Mouse (Mus musculus): Measurements from ENCODE around the gene Acpp. TPM values are rescaled to one million over a fixed set of nuclear protein-coding genes. Genes with fewer than 3 reads are reported as not detected.

The Acpp gene
- polyA plus RNA-seq, 1 experiment, result 3.1 TPM

GRCm38 (mm10) chr9:104252637-104253036, 84.9 kb downstream of the Acpp start:
- Histone ChIP-seq H3K36me3 (ENCODE audit: control insufficient read depth, insufficient read depth, low read length, poor library complexity, severe bottlenecking) (no peaks in the 10 kb centered on the region), H3K27ac (ENCODE audit: insufficient read depth, low read length) (no peak overlapping the region), H3K27me3 (ENCODE audit: control insufficient read depth, insufficient read depth, low read length, poor library complexity, severe bottlenecking) (no peaks in the 10 kb centered on the region), H3K9me3 (replicated peaks; ENCODE audit: control insufficient read depth, insufficient read depth, low read length, poor library complexity, severe bottlenecking) (no peaks in the 10 kb centered on the region), H3K4me1 (ENCODE audit: control insufficient read depth, insufficient read depth, low read length) (peaks cover 3% of the 10 kb centered on the region), H3K4me3 (ENCODE audit: low read depth, low read length) (no peak overlapping the region), H3K9ac (ENCODE audit: low read depth, poor library complexity, severe bottlenecking) (no peak overlapping the region)
- TF ChIP-seq POLR2A (IDR thresholded peaks at IDR 0.05; ENCODE audit: insufficient read depth, low read length) (no peak), CTCF (IDR thresholded peaks at IDR 0.05; ENCODE audit: low read depth, low read length) (no peak), EP300 (IDR thresholded peaks at IDR 0.05; ENCODE audit: insufficient read depth, low read depth, low read length) (no peak)

- H3K4me1 ChIP-seq (ENCODE audit: control insufficient read depth, insufficient read depth, low read length), result peaks cover 3% of the 10 kb centered on the region
- H3K27ac ChIP-seq (ENCODE audit: insufficient read depth, low read length), result no peak overlapping the region
- H3K27me3 ChIP-seq (ENCODE audit: control insufficient read depth, insufficient read depth, low read length, poor library complexity, severe bottlenecking), result no peaks in the 10 kb centered on the region
- H3K36me3 ChIP-seq (ENCODE audit: control insufficient read depth, insufficient read depth, low read length, poor library complexity, severe bottlenecking), result no peaks in the 10 kb centered on the region
- no peak overlapping the region for H3K9ac ChIP-seq (ENCODE audit: low read depth, poor library complexity, severe bottlenecking)
- no peak overlapping the region for H3K4me3 ChIP-seq (ENCODE audit: low read depth, low read length)
- TF ChIP-seq CTCF (IDR thresholded peaks at IDR 0.05; ENCODE audit: low read depth, low read length), result no peak
- no peak for TF ChIP-seq POLR2A (IDR thresholded peaks at IDR 0.05; ENCODE audit: insufficient read depth, low read length)
- TF ChIP-seq EP300 (IDR thresholded peaks at IDR 0.05; ENCODE audit: insufficient read depth, low read depth, low read length), result no peak
- no peaks in the 10 kb centered on the region for H3K9me3 ChIP-seq (replicated peaks; ENCODE audit: control insufficient read depth, insufficient read depth, low read length, poor library complexity, severe bottlenecking)
Measured at GRCm38 (mm10) chr9:104251687-104252086, 85.9 kb downstream of the Acpp start.

DNA sequence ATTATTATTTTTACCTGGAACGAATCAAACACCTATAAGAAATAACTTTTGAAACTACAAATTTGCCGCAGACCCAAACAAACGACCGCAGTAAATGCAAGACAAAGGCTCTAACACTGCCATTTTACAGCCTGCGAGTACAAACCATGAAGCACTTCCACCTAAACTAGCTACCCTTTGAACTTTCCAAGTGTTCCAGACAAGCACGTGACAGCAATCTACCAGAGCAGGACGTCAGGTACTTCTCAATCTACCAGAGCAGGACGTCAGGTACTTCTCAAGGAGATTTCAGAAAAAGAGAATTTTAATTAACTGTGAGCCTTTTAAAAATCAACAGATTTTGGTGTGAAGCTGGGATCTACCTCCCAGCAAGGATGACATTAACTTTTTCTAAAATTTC, 86.4 kb downstream of the Acpp start:
- no peaks in the 10 kb centered on the region for H3K36me3 ChIP-seq (ENCODE audit: control insufficient read depth, insufficient read depth, low read length, poor library complexity, severe bottlenecking)
- H3K4me3 ChIP-seq (ENCODE audit: low read depth, low read length), result no peak overlapping the region
- no peak overlapping the region for H3K27ac ChIP-seq (ENCODE audit: insufficient read depth, low read length)
- H3K27me3 ChIP-seq (ENCODE audit: control insufficient read depth, insufficient read depth, low read length, poor library complexity, severe bottlenecking), result no peaks in the 10 kb centered on the region
- TF ChIP-seq EP300 (IDR thresholded peaks at IDR 0.05; ENCODE audit: insufficient read depth, low read depth, low read length) (no peak), POLR2A (IDR thresholded peaks at IDR 0.05; ENCODE audit: insufficient read depth, low read length) (no peak), CTCF (IDR thresholded peaks at IDR 0.05; ENCODE audit: low read depth, low read length) (no peak)
- H3K9me3 ChIP-seq (replicated peaks; ENCODE audit: control insufficient read depth, insufficient read depth, low read length, poor library complexity, severe bottlenecking), result no peaks in the 10 kb centered on the region
- peaks cover 3% of the 10 kb centered on the region for H3K4me1 ChIP-seq (ENCODE audit: control insufficient read depth, insufficient read depth, low read length)
- H3K9ac ChIP-seq (ENCODE audit: low read depth, poor library complexity, severe bottlenecking), result no peak overlapping the region; the same call in 1 of the 2 replicates

- no peaks in the 10 kb centered on the region for H3K27me3 ChIP-seq (ENCODE audit: control insufficient read depth, insufficient read depth, low read length, poor library complexity, severe bottlenecking)
- peaks cover 9% of the 10 kb centered on the region; the same call in 1 of the 2 replicates for H3K36me3 ChIP-seq (ENCODE audit: control insufficient read depth, insufficient read depth, low read length, poor library complexity, severe bottlenecking)
- TF ChIP-seq EP300 (IDR thresholded peaks at IDR 0.05; ENCODE audit: insufficient read depth, low read depth, low read length), result no peak
- TF ChIP-seq CTCF (IDR thresholded peaks at IDR 0.05; ENCODE audit: low read depth, low read length), result no peak
- H3K4me1 ChIP-seq (ENCODE audit: control insufficient read depth, insufficient read depth, low read length), result peaks cover 3% of the 10 kb centered on the region
- no peaks in the 10 kb centered on the region for H3K9me3 ChIP-seq (replicated peaks; ENCODE audit: control insufficient read depth, insufficient read depth, low read length, poor library complexity, severe bottlenecking)
- no peak overlapping the region for H3K4me3 ChIP-seq (ENCODE audit: low read depth, low read length)
- H3K9ac ChIP-seq (ENCODE audit: low read depth, poor library complexity, severe bottlenecking), result no peak overlapping the region
- H3K27ac ChIP-seq (ENCODE audit: insufficient read depth, low read length), result no peak overlapping the region
Measured at GRCm38 (mm10) chr9:104247307-104247987, 90.1 kb downstream of the Acpp start.

DNA sequence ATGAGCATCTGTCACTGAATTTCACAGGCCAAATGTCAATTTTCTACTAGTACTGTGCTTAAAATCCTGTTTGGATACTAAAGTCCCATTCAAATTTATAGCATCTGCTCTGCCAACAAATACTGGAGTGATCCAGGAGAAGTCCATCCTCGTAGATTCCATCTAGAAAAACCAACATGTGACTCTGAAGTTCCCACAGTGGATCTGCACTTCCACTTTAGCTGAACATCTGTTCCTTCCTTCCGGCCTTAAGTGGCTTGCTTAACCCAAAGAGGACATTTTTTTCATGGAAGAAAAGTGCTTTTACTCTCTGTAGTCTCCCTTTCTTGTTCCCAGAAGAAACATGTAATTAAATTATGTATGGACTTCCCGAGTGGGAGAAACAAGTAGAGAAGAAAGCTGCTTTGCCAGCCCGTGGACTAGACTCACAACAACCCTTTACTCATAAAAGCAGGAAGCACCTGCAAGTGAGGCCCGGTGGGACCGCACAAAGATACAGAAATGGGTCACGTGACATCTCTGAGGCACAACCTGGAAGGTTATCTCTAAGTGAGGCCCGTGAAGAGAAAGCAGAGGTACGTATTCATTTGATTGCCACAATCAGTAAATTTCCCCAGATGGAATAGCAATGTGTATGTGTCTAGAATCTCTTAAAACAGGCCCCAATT, 93.6 kb downstream of the Acpp start:
- no peaks in the 10 kb centered on the region for H3K4me1 ChIP-seq (ENCODE audit: control insufficient read depth, insufficient read depth, low read length)
- H3K9me3 ChIP-seq (replicated peaks; ENCODE audit: control insufficient read depth, insufficient read depth, low read length, poor library complexity, severe bottlenecking), result no peaks in the 10 kb centered on the region
- TF ChIP-seq CTCF (IDR thresholded peaks at IDR 0.05; ENCODE audit: low read depth, low read length), result no peak
- no peak for TF ChIP-seq POLR2A (IDR thresholded peaks at IDR 0.05; ENCODE audit: insufficient read depth, low read length)
- TF ChIP-seq EP300 (IDR thresholded peaks at IDR 0.05; ENCODE audit: insufficient read depth, low read depth, low read length), result no peak
- peaks cover 9% of the 10 kb centered on the region; the same call in 1 of the 2 replicates for H3K36me3 ChIP-seq (ENCODE audit: control insufficient read depth, insufficient read depth, low read length, poor library complexity, severe bottlenecking)
- no peaks in the 10 kb centered on the region for H3K27me3 ChIP-seq (ENCODE audit: control insufficient read depth, insufficient read depth, low read length, poor library complexity, severe bottlenecking)
- no peak overlapping the region for H3K27ac ChIP-seq (ENCODE audit: insufficient read depth, low read length)
- no peak overlapping the region for H3K9ac ChIP-seq (ENCODE audit: low read depth, poor library complexity, severe bottlenecking)
- no peak overlapping the region for H3K4me3 ChIP-seq (ENCODE audit: low read depth, low read length)

GRCm38 (mm10) chr9:104240146-104240545, 97.4 kb downstream of the Acpp start:
- no peak overlapping the region for H3K9ac ChIP-seq (ENCODE audit: low read depth, poor library complexity, severe bottlenecking)
- H3K4me3 ChIP-seq (ENCODE audit: low read depth, low read length), result no peak overlapping the region
- no peak for TF ChIP-seq CTCF (IDR thresholded peaks at IDR 0.05; ENCODE audit: low read depth, low read length)
- TF ChIP-seq POLR2A (IDR thresholded peaks at IDR 0.05; ENCODE audit: insufficient read depth, low read length), result no peak
- no peak for TF ChIP-seq EP300 (IDR thresholded peaks at IDR 0.05; ENCODE audit: insufficient read depth, low read depth, low read length)
- H3K4me1 ChIP-seq (ENCODE audit: control insufficient read depth, insufficient read depth, low read length), result no peaks in the 10 kb centered on the region
- no peak overlapping the region for H3K27ac ChIP-seq (ENCODE audit: insufficient read depth, low read length)
- H3K36me3 ChIP-seq (ENCODE audit: control insufficient read depth, insufficient read depth, low read length, poor library complexity, severe bottlenecking), result peaks cover 19% of the 10 kb centered on the region
- no peaks in the 10 kb centered on the region for H3K27me3 ChIP-seq (ENCODE audit: control insufficient read depth, insufficient read depth, low read length, poor library complexity, severe bottlenecking)
- no peaks in the 10 kb centered on the region for H3K9me3 ChIP-seq (replicated peaks; ENCODE audit: control insufficient read depth, insufficient read depth, low read length, poor library complexity, severe bottlenecking)

All from ES-Bruce4 (cell line).